Mouse (Mus musculus): ENCODE results near the gene Pcbp1. TPM values are rescaled to one million over a fixed set of nuclear protein-coding genes. Genes with fewer than 3 reads are reported as not detected.
"Not testable (repeated sequence)": the region's sequence is repeated elsewhere in the genome, so short reads cannot be mapped to it uniquely, and the experiment has no call there.

The Pcbp1 gene
- polyA plus RNA-seq, 1 experiment from 2014 or later: 327 TPM

- Histone ChIP-seq H3K4me1 (replicated peaks) (peaks cover 36% of the 10 kb centered on the region), H3K4me3 (replicated peaks) (no peak overlapping the region), H3K9ac (no peak overlapping the region), H3K36me3 (no peaks in the 10 kb centered on the region), H3K4me2 (no peak overlapping the region), H3K27me3 (no peaks in the 10 kb centered on the region), H3K9me3 (replicated peaks) (no peaks in the 10 kb centered on the region), H3K27ac (no peak overlapping the region)
- WGBS (ENCODE audit: insufficient replicate concordance): 62% methylated on average over 7 of the region's 7 CpGs
- DNase-seq (no peak), ATAC-seq (ENCODE audit: low read depth) (no peak)
Observed at GRCm38 (mm10) chr6:86505671-86506070, 20.4 kb downstream of the Pcbp1 start.

GRCm38 (mm10) chr6:86503513-86503912 is 22.6 kb downstream of the Pcbp1 start:
- Histone ChIP-seq H3K9me3 (replicated peaks) (no peaks in the 10 kb centered on the region), H3K36me3 (no peaks in the 10 kb centered on the region), H3K4me3 (replicated peaks) (no peak overlapping the region), H3K4me1 (replicated peaks) (peaks cover 32% of the 10 kb centered on the region), H3K9ac (no peak overlapping the region), H3K27me3 (no peaks in the 10 kb centered on the region), H3K27ac (no peak overlapping the region), H3K4me2 (no peak overlapping the region)
- 63% methylated on average over 4 of the region's 4 CpGs for WGBS (ENCODE audit: insufficient replicate concordance)
- no peak for ATAC-seq (ENCODE audit: low read depth)
- DNase-seq: no peak

DNA sequence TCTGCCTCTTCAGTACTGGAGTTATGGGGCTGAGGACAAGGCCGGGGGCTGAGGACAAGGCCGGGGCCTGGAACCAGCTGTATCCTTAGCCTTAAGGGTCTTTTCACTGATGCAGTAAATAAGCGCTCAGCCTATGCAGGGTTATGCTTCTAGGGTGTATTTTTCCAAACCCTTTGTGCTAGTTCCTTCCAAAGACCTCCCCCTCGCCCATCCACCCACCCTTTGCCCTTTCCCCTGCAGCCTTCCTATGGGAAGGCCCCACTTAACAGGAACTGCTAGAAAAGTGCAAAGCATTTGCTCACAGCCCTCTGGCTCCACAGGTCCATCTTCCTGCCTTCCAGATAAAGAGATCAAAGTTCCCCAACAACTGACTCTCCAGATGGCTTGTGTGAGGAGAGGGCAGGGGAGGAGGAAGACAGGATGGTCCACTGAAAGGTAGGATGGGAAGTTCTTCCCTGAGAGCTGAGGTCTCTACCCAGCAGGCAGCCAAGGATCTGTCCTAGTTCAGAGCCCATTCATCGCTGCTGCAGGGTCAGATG is 26.5 kb downstream of the Pcbp1 start:
- peaks cover 23% of the 10 kb centered on the region for H3K4me1 ChIP-seq (replicated peaks)
- no peaks in the 10 kb centered on the region for H3K36me3 ChIP-seq
- H3K9ac ChIP-seq: no peak overlapping the region
- H3K27me3 ChIP-seq: no peaks in the 10 kb centered on the region
- H3K4me2 ChIP-seq: no peak overlapping the region
- WGBS (ENCODE audit: insufficient replicate concordance): 56% methylated on average over 5 of the region's 5 CpGs
- ATAC-seq (ENCODE audit: low read depth): no peak
- no peak overlapping the region for H3K4me3 ChIP-seq (replicated peaks)
- DNase-seq: no peak
- H3K27ac ChIP-seq: 0 out of 2 replicates have a peak overlapping the region, but pooled peaks have one; percentile 22
- H3K9me3 ChIP-seq (replicated peaks): no peaks in the 10 kb centered on the region

- no peak for ATAC-seq (ENCODE audit: low read depth)
- H3K4me1 ChIP-seq (replicated peaks): peaks cover 34% of the 10 kb centered on the region
- 58% methylated on average over 11 of the region's 11 CpGs for WGBS (ENCODE audit: insufficient replicate concordance)
- peak overlapping the region; percentile 32 for H3K4me2 ChIP-seq
- H3K27me3 ChIP-seq: no peaks in the 10 kb centered on the region
- peak overlapping the region; percentile 38 for H3K4me3 ChIP-seq (replicated peaks)
- no peak for DNase-seq
- H3K36me3 ChIP-seq: no peaks in the 10 kb centered on the region
- no peaks in the 10 kb centered on the region for H3K9me3 ChIP-seq (replicated peaks)
- peak overlapping the region; percentile 55; the same call in 1 of the 2 replicates for H3K9ac ChIP-seq
- peak overlapping the region; percentile 63; the same call in 1 of the 2 replicates for H3K27ac ChIP-seq
Observed at GRCm38 (mm10) chr6:86497942-86498732, 28.0 kb downstream of the Pcbp1 start.

DNA sequence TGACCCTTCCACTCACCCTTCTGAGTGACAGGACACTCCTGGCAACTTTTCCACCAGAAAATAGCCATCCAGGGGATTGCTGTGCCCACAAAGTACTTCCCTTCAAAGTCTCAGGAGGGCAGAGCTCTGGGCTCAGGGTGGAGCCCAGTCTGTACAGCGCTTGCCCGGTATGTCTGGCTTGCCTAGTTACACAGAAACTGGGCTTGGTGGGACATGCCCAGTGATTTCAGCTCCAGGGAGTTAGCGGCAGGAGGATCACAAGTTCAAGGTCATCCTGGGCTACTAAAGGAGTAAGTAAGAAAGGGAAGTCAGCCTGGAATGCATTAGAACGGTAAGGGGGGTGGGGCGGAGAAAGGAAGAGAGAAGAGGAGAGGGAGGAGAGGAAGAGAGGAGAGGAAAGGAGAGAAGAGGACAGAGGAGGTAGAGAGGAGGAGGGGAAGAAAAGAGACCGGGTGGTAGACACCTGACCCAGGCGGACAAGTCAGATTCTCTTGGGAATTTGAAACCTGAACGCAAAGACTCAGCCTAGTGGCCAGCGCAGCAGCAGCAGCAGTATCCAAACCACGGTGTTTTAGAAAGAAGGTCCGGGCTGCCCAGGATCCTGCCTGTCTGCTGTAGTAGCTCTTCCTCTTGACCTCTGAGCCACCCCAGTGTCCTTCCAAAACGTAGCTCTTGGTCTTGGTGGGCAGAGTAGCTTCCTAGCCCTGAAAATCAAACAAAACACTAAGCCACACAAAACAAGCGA is 28.9 kb downstream of the Pcbp1 start:
- Histone ChIP-seq H3K9ac (peak overlapping the region; percentile 55; the same call in 1 of the 2 replicates), H3K4me2 (peak overlapping the region; percentile 32), H3K27ac (peak overlapping the region; percentile 63), H3K36me3 (no peaks in the 10 kb centered on the region), H3K4me1 (replicated peaks) (peaks cover 34% of the 10 kb centered on the region), H3K4me3 (replicated peaks) (peak overlapping the region; percentile 38), H3K27me3 (no peaks in the 10 kb centered on the region), H3K9me3 (replicated peaks) (no peaks in the 10 kb centered on the region)
- 12% methylated on average over 13 of the region's 13 CpGs for WGBS (ENCODE audit: insufficient replicate concordance)
- DNase-seq (no peak), ATAC-seq (ENCODE audit: low read depth) (peak; percentile 22; the same call in 1 of the 2 replicates)

- Histone ChIP-seq H3K4me2 (peak overlapping the region; percentile 32), H3K4me3 (replicated peaks) (peak overlapping the region; percentile 38), H3K9ac (peak overlapping the region; percentile 55; the same call in 1 of the 2 replicates), H3K4me1 (replicated peaks) (peaks cover 34% of the 10 kb centered on the region), H3K36me3 (no peaks in the 10 kb centered on the region), H3K27me3 (no peaks in the 10 kb centered on the region), H3K9me3 (replicated peaks) (no peaks in the 10 kb centered on the region), H3K27ac (peak overlapping the region; percentile 63)
- DNase-seq (no peak), ATAC-seq (ENCODE audit: low read depth) (no peak; the same call in 1 of the 2 replicates)
- 67% methylated on average over 5 of the region's 5 CpGs for WGBS (ENCODE audit: insufficient replicate concordance)
Observed at GRCm38 (mm10) chr6:86496585-86496984, 29.5 kb downstream of the Pcbp1 start.

GRCm38 (mm10) chr6:86496127-86496526 is 30.0 kb downstream of the Pcbp1 start:
- H3K9me3 ChIP-seq (replicated peaks): no peaks in the 10 kb centered on the region
- H3K36me3 ChIP-seq: no peaks in the 10 kb centered on the region
- H3K27ac ChIP-seq: peak overlapping the region; percentile 63; the same call in 1 of the 2 replicates
- ATAC-seq (ENCODE audit: low read depth) (no peak), DNase-seq (no peak)
- WGBS (ENCODE audit: insufficient replicate concordance): 78% methylated on average over 8 of the region's 8 CpGs
- H3K27me3 ChIP-seq: no peaks in the 10 kb centered on the region
- H3K4me1 ChIP-seq (replicated peaks): peaks cover 34% of the 10 kb centered on the region
- no peak overlapping the region for H3K9ac ChIP-seq
- peak overlapping the region; percentile 32 for H3K4me2 ChIP-seq
- H3K4me3 ChIP-seq (replicated peaks): no peak overlapping the region

DNA sequence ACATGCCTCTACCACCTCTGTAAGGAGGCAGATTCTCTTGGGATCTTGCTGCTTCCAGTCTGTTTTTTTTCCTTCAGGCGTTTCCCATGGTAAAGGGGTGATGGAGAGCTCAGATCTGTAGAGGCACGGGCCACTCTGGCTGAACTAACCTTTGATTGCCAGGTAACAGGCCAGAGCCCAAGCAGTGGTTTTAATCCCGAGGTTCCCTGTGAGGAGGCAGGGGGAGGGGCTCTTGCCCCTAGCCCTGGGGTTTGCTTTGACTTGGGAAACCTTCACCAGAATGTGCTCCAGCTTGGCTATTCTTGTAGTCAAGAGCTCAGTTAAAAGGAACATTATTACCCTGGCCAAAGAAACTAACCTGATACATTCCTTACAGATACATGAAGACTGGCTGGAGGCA is 30.5 kb downstream of the Pcbp1 start:
- Histone ChIP-seq H3K4me2 (no peak overlapping the region), H3K27ac (no peak overlapping the region), H3K4me1 (replicated peaks) (peaks cover 34% of the 10 kb centered on the region), H3K27me3 (no peaks in the 10 kb centered on the region), H3K4me3 (replicated peaks) (no peak overlapping the region), H3K9me3 (replicated peaks) (no peaks in the 10 kb centered on the region), H3K36me3 (no peaks in the 10 kb centered on the region), H3K9ac (no peak overlapping the region)
- WGBS (ENCODE audit: insufficient replicate concordance): 68% methylated on average over 3 of the region's 3 CpGs
- DNase-seq (no peak), ATAC-seq (ENCODE audit: low read depth) (no peak)

- no peak overlapping the region for H3K27ac ChIP-seq
- no peaks in the 10 kb centered on the region for H3K36me3 ChIP-seq
- 83% methylated on average over 7 of the region's 7 CpGs for WGBS (ENCODE audit: insufficient replicate concordance)
- H3K9ac ChIP-seq: no peak overlapping the region
- no peaks in the 10 kb centered on the region for H3K27me3 ChIP-seq
- DNase-seq (no peak), ATAC-seq (ENCODE audit: low read depth) (no peak)
- H3K4me3 ChIP-seq (replicated peaks): no peak overlapping the region
- no peak overlapping the region for H3K4me2 ChIP-seq
- no peaks in the 10 kb centered on the region for H3K9me3 ChIP-seq (replicated peaks)
- peaks cover 32% of the 10 kb centered on the region for H3K4me1 ChIP-seq (replicated peaks)
Observed at GRCm38 (mm10) chr6:86494767-86495166, 31.4 kb downstream of the Pcbp1 start.

- H3K27ac ChIP-seq: peak overlapping the region; percentile 8; the same call in 1 of the 2 replicates
- H3K27me3 ChIP-seq: no peaks in the 10 kb centered on the region
- no peak overlapping the region for H3K4me2 ChIP-seq
- DNase-seq (no peak), ATAC-seq (ENCODE audit: low read depth) (no peak)
- no peaks in the 10 kb centered on the region for H3K36me3 ChIP-seq
- no peak overlapping the region for H3K9ac ChIP-seq
- H3K4me1 ChIP-seq (replicated peaks): peaks cover 21% of the 10 kb centered on the region
- no peak overlapping the region for H3K4me3 ChIP-seq (replicated peaks)
- H3K9me3 ChIP-seq (replicated peaks): no peaks in the 10 kb centered on the region
- 19% methylated on average over 13 of the region's 13 CpGs for WGBS (ENCODE audit: insufficient replicate concordance)
Observed at GRCm38 (mm10) chr6:86493469-86494263, 32.5 kb downstream of the Pcbp1 start.

GRCm38 (mm10) chr6:86490413-86490812 is 35.7 kb downstream of the Pcbp1 start:
- not testable (repeated sequence) for DNase-seq; H3K9ac ChIP-seq; H3K27ac ChIP-seq; H3K36me3 ChIP-seq; H3K4me3 ChIP-seq (replicated peaks); H3K9me3 ChIP-seq (replicated peaks); ATAC-seq (ENCODE audit: low read depth); H3K4me2 ChIP-seq; H3K27me3 ChIP-seq
- WGBS (ENCODE audit: insufficient replicate concordance): 87% methylated on average over 8 of the region's 8 CpGs
- peaks cover 30% of the 10 kb centered on the region for H3K4me1 ChIP-seq (replicated peaks)

Data from liver, embryonic 13.5 days (tissue).